Mouse (Mus musculus): Measurements from ENCODE around the gene Lmo7.

The Lmo7 gene

GRCm38 (mm10) chr14:101878346-101879049, 148.7 kb downstream of the Lmo7 start:
- no peak for DNase-seq (ENCODE audit: low read depth, low spot score)

- no peak for DNase-seq (ENCODE audit: low read depth, low spot score)
Measured at GRCm38 (mm10) chr14:101879050-101879694, 149.4 kb downstream of the Lmo7 start.

DNA sequence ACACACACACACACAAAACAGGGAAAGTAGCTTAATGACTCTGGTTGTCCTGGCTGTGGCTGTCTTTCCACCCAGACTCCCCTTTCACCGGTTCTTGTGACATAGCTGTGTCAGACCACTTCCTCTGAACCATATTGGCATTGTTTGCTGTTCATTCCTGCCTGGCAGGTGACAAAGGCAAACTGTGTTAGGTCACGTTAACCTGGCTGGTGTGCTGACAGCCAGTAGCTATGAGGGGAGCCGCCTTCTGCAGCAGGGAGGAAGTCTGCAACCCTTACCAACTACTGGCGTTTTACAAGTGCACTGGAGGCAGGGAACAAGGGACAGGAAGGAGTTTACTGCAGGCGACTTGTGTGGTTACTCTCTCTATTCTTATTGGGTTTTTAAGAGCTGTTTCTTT, 153.2 kb downstream of the Lmo7 start:
- peak; percentile 52 for DNase-seq (ENCODE audit: low read depth, low spot score)

GRCm38 (mm10) chr14:101883787-101884186, 154.0 kb downstream of the Lmo7 start:
- DNase-seq (ENCODE audit: low read depth, low spot score) = no peak

GRCm38 (mm10) chr14:101886320-101886719, 156.6 kb downstream of the Lmo7 start:
- no peak for DNase-seq (ENCODE audit: low read depth, low spot score)

GRCm38 (mm10) chr14:101891903-101892448, 162.2 kb downstream of the Lmo7 start:
- DNase-seq (ENCODE audit: low read depth, low spot score) = no peak

GRCm38 (mm10) chr14:101892496-101892895, 162.7 kb downstream of the Lmo7 start:
- no peak for DNase-seq (ENCODE audit: low read depth, low spot score)

GRCm38 (mm10) chr14:101893215-101893614, 163.5 kb downstream of the Lmo7 start:
- no peak for DNase-seq (ENCODE audit: low read depth, low spot score)

DNA sequence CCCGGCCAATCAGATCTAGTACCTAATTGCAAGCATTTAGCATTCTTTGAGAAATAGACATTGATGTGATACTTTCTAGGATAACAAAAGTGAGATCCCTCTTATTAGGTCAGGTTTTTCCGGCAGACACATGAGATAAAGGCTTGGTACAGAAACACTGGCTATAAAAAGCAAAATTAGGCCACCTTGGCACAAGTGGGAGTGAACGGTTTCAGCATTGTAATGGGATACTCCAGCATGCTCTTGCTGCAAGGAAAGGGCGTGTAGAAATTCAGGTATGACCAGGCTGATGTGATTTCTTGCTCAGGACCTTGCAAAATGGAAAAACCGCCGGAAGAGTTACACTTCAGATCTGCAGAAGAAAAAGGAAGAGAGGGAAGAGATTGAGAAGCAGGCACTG, 168.5 kb downstream of the Lmo7 start:
- DNase-seq (ENCODE audit: low read depth, low spot score) = no peak

GRCm38 (mm10) chr14:101901496-101901895, 171.7 kb downstream of the Lmo7 start:
- no peak for DNase-seq (ENCODE audit: low read depth, low spot score)

DNA sequence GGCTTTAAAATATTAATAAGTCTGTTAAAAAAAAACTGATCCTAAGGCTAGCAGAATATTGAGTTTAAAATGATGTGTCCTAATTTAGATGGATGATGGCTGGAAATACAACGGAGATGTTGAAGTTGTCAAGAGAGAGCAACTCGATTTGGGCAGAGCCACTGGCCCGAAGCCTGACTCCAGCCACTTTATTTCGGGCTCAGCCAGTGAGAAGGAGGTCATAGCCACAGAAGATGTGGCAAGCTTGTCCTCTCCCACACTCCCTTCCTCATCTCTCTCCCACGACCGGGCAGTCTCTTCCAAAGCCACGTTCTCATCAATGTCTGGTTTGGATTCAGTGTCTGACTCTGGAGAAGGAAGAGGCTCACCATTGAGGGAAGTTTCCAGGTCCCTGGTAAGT, 172.2 kb downstream of the Lmo7 start:
- no peak for DNase-seq (ENCODE audit: low read depth, low spot score)

GRCm38 (mm10) chr14:101903722-101904121, 174.0 kb downstream of the Lmo7 start:
- DNase-seq (ENCODE audit: low read depth, low spot score) = no peak

DNA sequence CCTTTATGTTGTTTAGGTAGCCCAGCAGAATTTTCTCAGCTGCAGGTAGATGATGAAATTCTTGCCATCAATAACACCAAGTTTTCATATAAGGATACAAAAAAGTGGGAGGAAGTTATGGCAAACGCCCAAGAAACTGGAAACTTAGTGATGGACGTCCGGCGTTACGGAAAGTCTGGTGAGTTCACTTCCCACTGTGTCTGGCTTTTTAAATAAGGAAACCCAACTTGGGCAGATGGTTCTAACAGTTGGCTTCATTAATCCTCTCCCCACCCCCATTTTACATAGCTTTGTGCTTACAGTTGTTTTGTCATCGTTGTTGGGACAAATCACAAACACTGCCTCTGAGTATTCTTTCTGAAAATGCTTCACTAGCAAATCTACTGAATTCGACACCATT, 182.2 kb downstream of the Lmo7 start:
- DNase-seq (ENCODE audit: low read depth, low spot score) = no peak

DNA sequence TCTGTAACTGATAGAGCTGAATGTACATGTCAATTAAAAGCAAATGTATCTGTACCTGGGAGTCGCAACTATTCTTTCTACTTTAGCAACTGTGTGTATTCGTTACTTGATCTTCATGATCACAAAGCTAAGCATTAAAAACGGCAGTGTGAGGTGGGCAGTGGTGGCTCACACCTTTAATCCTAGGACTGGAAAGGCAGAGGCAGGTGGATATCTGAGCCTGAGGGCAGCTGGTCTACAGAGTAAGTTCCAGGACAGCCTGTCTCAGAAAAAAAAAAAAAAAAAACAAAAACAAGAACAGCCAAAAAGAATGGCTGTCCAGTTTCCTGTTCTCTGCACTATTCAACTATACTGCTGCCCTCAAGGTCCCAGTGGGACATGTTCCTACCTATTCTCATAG, 182.6 kb downstream of the Lmo7 start:
- DNase-seq (ENCODE audit: low read depth, low spot score) = no peak

GRCm38 (mm10) chr14:101914321-101914720, 184.6 kb downstream of the Lmo7 start:
- DNase-seq (ENCODE audit: low read depth, low spot score) = no peak

- no peak for DNase-seq (ENCODE audit: low read depth, low spot score)
Measured at GRCm38 (mm10) chr14:101915867-101916266, 186.1 kb downstream of the Lmo7 start.

- DNase-seq (ENCODE audit: low read depth, low spot score) = no peak
Measured at GRCm38 (mm10) chr14:101918471-101918870, 188.7 kb downstream of the Lmo7 start.

DNA sequence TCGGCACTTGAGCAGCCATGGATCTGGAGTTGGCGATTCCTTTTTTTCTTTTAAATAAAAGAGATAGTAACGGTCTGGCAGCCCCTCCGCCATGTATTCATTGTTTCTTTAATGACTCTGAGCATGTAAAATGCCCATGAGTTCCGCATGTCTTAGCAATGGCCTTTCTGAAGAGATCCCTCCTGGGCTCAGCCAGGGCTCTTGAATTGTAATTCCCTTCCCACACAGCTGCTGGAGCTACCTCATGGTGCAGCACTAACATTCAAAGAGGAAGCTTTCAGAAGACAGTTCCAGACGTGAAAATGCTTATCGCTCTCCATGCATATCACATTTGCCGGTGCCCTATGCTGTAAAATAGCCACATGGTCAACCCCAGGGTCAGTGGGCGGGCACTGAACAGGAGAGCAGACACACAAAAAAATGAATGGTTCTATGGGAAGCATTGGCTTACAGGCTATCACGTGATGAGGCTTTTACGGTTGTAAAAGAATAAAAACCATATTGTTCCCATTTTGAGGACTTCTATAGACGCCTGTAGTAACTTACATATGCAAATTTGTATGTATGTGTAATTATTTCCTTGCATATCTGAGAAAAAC, 198.0 kb downstream of the Lmo7 start:
- no peak for DNase-seq (ENCODE audit: low read depth, low spot score)

DNA sequence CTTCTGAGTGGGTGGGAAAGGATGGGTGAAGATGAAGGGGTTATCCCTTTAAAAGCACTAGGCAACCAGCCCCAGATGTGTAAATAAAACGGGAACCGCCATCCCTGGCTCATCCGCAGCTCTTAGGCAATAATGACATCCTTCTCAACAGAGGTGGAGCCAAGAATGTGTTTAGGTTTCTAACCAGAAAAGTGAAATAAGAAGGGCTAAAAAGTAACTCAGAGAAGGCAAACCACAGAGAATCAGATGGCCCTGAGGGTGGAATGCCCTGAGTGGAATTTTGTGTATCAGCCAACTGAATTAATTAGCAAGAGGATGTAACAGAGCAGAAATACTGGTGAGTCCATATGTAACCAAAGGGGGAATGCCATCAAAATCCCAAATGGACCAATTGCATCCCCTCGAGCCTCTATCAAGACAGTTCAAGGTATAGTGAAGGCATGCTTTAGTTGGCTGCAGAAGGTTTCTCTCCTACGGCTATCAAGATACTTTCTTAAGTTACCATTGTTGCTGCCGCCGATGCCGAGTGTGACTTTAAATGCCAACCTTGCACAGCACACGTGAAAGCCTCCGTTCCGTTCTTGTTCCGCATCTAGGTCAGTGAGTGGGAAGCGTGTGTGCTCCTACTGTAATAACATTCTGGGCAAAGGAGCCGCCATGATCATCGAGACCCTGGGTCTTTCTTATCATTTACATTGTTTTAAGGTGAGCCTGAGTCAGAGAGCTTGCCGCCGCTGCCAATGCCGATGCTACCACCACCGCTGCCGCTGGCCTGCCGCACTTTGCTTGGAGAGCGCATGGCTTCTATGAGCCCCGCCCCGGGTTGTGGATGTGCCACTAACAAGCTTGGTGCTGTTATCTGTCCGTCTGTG, 201.1 kb downstream of the Lmo7 start:
- DNase-seq (ENCODE audit: low read depth, low spot score) = no peak

DNA sequence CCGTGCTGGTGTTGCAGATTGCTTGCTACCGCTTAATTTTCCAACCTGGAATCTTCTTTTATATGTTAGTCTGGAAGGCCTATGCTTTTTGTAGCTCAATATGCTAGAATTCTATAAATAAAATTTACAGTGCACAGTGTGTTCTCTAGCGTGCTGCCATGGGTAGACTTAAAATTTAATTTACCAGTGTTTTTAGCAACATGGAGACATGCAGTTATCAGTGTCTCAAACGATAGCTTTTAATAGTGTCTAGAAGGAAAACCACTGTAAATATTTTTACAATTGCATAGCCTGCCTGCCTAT, 201.6 kb downstream of the Lmo7 start:
- no peak for DNase-seq (ENCODE audit: low read depth, low spot score)

DNA sequence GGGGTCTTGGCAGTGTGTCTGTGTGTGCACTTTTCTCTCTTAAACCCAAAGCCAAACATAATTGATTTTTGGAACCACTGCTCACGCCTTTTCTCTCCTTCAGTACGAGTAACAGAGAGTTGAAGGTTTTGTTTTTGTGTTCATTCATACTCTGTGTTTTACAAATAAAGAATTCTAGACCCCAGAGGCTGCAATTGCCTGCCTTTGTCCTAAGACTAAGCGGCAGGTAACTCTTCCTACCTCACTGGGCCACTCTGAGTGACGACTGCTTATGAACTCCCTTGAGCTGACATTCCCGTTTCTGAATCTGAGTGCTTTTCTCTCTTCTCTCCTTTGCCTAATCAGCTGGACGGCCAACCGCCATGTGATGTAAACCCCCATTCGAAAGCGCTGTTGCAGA, 203.8 kb downstream of the Lmo7 start:
- no peak for DNase-seq (ENCODE audit: low read depth, low spot score)

GRCm38 (mm10) chr14:101942971-101943370, 213.2 kb downstream of the Lmo7 start:
- peak; percentile 90 for DNase-seq (ENCODE audit: low read depth, low spot score)
